Mouse (Mus musculus): ENCODE data around the gene Galc. TPM values are rescaled to one million over a fixed set of nuclear protein-coding genes. Genes with fewer than 3 reads are reported as not detected.

The Galc gene
- polyA plus RNA-seq, 1 experiment from 2014 or later = 10.6 TPM

- ATAC-seq (ENCODE audit: insufficient read depth) (no peak), DNase-seq (peak; percentile 23)
- Histone ChIP-seq H3K4me1 (ENCODE audit: insufficient read depth) (no peaks in the 10 kb centered on the region), H3K27me3 (ENCODE audit: insufficient read depth, low read length) (no peaks in the 10 kb centered on the region), H3K4me2 (peak overlapping the region; percentile 53), H3K9me3 (ENCODE audit: low read depth, low read length) (no peaks in the 10 kb centered on the region), H3K27ac (ENCODE audit: low read depth) (no peak overlapping the region), H3K4me3 (ENCODE audit: low read depth, low read length) (peak overlapping the region; percentile 13), H3K36me3 (ENCODE audit: insufficient read depth) (no peaks in the 10 kb centered on the region), H3K9ac (no peak overlapping the region)
- 23% methylated on average over 17 of the region's 17 CpGs for WGBS
- no peak for TF ChIP-seq CTCF (IDR thresholded peaks at IDR 0.05; ENCODE audit: low read depth)
Measured at GRCm38 (mm10) chr12:98269791-98270745, 10.8 kb upstream of the Galc start.

DNA sequence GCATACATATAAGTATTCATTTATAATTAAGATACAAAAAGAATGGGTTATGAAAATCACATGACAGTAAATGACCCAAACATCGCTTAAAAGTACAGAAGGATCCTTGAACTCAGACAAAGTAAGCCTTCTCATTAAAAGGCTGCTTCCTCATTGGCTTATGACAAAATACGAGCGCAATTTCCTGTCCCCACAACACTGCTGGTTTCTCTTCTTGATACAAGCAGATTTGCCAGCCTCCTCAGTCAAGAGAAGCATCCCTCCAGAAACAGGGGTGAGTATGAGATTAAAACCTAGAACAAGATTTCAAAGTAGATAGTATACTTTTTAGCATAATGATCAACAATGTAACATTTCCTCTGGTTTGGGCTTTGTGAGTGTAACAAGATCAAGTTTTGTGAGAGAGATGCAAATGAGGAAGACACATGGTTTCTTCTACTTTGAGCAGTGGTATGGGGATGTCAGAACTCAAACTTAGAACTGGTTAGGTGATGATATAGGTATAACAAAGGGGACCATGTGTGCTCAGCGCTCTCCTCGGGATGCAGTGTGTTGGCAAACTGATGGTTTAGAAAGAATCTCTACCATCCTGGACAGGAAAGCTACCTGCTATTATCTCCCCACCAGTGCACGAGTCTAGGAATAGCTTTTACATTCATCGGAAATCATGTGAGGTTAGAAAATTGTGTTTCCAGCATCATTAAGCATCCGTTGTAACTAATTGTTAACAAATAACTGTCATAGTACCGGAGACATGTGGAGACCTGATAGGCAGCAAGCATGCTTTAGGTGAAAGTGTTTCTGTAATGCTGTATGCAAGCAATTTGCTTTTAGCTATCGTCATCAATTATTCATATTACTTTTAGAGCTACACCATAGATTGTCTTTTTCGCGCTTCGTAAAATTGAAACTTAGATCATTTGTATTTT lies 9.4 kb upstream of the Galc start, which contains the start of gene Gpr65:
TSS of gene Gpr65 (plus strand) at position 195 of the 929 bp plus-strand sequence.
- 84% methylated on average over 13 of the region's 13 CpGs for WGBS
- no peak for TF ChIP-seq CTCF (IDR thresholded peaks at IDR 0.05; ENCODE audit: low read depth)

DNA sequence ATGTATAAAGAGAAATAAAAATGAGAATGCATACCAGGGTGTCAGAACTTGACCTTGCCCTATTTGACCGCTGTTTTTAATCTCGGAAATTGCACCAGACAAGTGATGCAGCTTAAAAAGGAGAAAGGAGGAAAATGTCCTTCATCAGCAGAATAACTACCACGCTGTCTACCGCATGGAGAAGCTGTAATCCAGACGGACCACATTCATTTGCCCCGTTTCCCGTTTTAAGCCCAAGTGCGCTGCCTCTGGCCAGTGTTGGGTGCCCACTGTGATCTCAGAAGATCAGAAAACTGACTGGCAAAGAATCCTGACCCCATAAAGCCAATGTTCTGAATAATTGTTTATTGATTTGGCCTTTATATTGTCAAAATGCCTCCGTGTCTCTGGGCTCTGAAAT lies 6.4 kb upstream of the Galc start:
- DNase-seq (no peak), ATAC-seq (ENCODE audit: insufficient read depth) (no peak)
- Histone ChIP-seq H3K36me3 (ENCODE audit: insufficient read depth) (no peaks in the 10 kb centered on the region), H3K4me1 (ENCODE audit: insufficient read depth) (no peaks in the 10 kb centered on the region), H3K27ac (ENCODE audit: low read depth) (no peak overlapping the region), H3K9ac (no peak overlapping the region), H3K4me2 (no peak overlapping the region), H3K4me3 (ENCODE audit: low read depth, low read length) (no peak overlapping the region), H3K9me3 (ENCODE audit: low read depth, low read length) (no peaks in the 10 kb centered on the region), H3K27me3 (ENCODE audit: insufficient read depth, low read length) (no peaks in the 10 kb centered on the region)
- TF ChIP-seq CTCF (IDR thresholded peaks at IDR 0.05; ENCODE audit: low read depth) = no peak
- WGBS = 77% methylated on average over 9 of the region's 9 CpGs

More for the DNA sequence above, 9.4 kb upstream of the Galc start, which contains the start of gene Gpr65:
- H3K27me3 ChIP-seq (ENCODE audit: insufficient read depth, low read length) = no peaks in the 10 kb centered on the region
- DNase-seq (no peak), ATAC-seq (ENCODE audit: insufficient read depth) (no peak)
- no peaks in the 10 kb centered on the region for H3K9me3 ChIP-seq (ENCODE audit: low read depth, low read length)
- no peaks in the 10 kb centered on the region for H3K4me1 ChIP-seq (ENCODE audit: insufficient read depth)
- H3K4me2 ChIP-seq = no peak within 1 kb of the TSS
- H3K36me3 ChIP-seq (ENCODE audit: insufficient read depth) = no peaks in the 10 kb centered on the region
- H3K9ac ChIP-seq = no peak within 1 kb of the TSS
- no peak within 1 kb of the TSS for H3K27ac ChIP-seq (ENCODE audit: low read depth)
- no peak within 1 kb of the TSS for H3K4me3 ChIP-seq (ENCODE audit: low read depth, low read length)

- ATAC-seq (ENCODE audit: insufficient read depth) (no peak), DNase-seq (no peak)
- Histone ChIP-seq H3K4me3 (ENCODE audit: low read depth, low read length) (peak overlapping the region; percentile 75), H3K9me3 (ENCODE audit: low read depth, low read length) (no peaks in the 10 kb centered on the region), H3K9ac (peak overlapping the region; percentile 92), H3K27ac (ENCODE audit: low read depth) (no peak overlapping the region; the same call in 1 of the 2 replicates), H3K4me1 (ENCODE audit: insufficient read depth) (no peaks in the 10 kb centered on the region), H3K4me2 (peak overlapping the region; percentile 74), H3K36me3 (ENCODE audit: insufficient read depth) (peaks cover 3% of the 10 kb centered on the region; the same call in 1 of the 2 replicates), H3K27me3 (ENCODE audit: insufficient read depth, low read length) (no peaks in the 10 kb centered on the region)
- TF ChIP-seq CTCF (IDR thresholded peaks at IDR 0.05; ENCODE audit: low read depth) = no peak
- WGBS = 1% methylated on average over 12 of the region's 12 CpGs
Measured at GRCm38 (mm10) chr12:98259518-98259852, 226 bp upstream of the Galc start.

- H3K9ac ChIP-seq = peak overlapping the region; percentile 92
- H3K27ac ChIP-seq (ENCODE audit: low read depth) = peak overlapping the region; percentile 94
- DNase-seq (no peak), ATAC-seq (ENCODE audit: insufficient read depth) (no peak)
- no peaks in the 10 kb centered on the region for H3K9me3 ChIP-seq (ENCODE audit: low read depth, low read length)
- TF ChIP-seq CTCF (IDR thresholded peaks at IDR 0.05; ENCODE audit: low read depth) = no peak
- peak overlapping the region; percentile 74 for H3K4me2 ChIP-seq
- no peaks in the 10 kb centered on the region for H3K4me1 ChIP-seq (ENCODE audit: insufficient read depth)
- under 1% methylated on average over 8 of the region's 8 CpGs for WGBS
- H3K36me3 ChIP-seq (ENCODE audit: insufficient read depth) = peaks cover 3% of the 10 kb centered on the region; the same call in 1 of the 2 replicates
- peak overlapping the region; percentile 75 for H3K4me3 ChIP-seq (ENCODE audit: low read depth, low read length)
- H3K27me3 ChIP-seq (ENCODE audit: insufficient read depth, low read length) = no peaks in the 10 kb centered on the region
Measured at GRCm38 (mm10) chr12:98258371-98258844, 851 bp downstream of the Galc start.

DNA sequence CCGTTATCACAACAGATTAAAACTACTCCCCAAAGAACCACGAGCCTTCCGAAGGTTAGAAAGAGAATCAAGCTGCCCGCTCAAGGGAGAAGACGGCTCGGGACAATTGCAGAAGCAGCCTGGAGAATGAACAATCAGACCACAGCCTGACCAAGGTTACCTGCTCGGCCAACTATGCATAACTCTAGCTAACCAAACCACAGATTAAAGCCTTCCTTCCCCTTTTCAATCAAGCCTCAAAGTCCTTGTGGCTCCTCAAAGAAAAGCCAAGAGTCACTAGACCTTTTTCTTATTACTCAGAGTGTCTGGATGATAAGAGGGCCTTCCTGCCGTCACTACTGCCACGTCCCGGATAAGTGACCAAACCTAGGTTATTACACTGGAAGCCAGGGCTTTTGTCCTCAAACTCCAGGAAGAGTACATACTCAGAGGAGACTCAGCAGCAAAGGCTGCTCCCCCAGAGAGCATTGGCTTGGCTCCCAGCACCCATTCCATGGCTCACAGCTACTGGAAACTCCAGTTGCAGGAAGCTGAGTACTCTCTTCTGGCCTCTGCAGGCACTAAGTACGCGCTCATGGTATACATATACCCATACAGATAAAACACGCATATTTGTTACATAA lies 3.8 kb downstream of the Galc start:
- 78% methylated on average over 13 of the region's 13 CpGs for WGBS
- Histone ChIP-seq H3K4me1 (ENCODE audit: insufficient read depth) (no peaks in the 10 kb centered on the region), H3K9ac (no peak overlapping the region), H3K27me3 (ENCODE audit: insufficient read depth, low read length) (no peaks in the 10 kb centered on the region), H3K9me3 (ENCODE audit: low read depth, low read length) (no peaks in the 10 kb centered on the region), H3K4me3 (ENCODE audit: low read depth, low read length) (no peak overlapping the region), H3K36me3 (ENCODE audit: insufficient read depth) (peaks cover 3% of the 10 kb centered on the region; the same call in 1 of the 2 replicates), H3K4me2 (no peak overlapping the region), H3K27ac (ENCODE audit: low read depth) (no peak overlapping the region)
- ATAC-seq (ENCODE audit: insufficient read depth) = no peak
- DNase-seq = no peak
- no peak for TF ChIP-seq CTCF (IDR thresholded peaks at IDR 0.05; ENCODE audit: low read depth)

All from lung, embryonic 14.5 days (tissue).